Mouse (Mus musculus): ENCODE measurements around the gene Rapgef1. TPM values are rescaled to one million over a fixed set of nuclear protein-coding genes. Genes with fewer than 3 reads are reported as not detected.

The Rapgef1 gene
- polyA plus RNA-seq, 1 experiment = 2.0 TPM

- no peaks in the 10 kb centered on the region for H3K9me3 ChIP-seq (ENCODE audit: control insufficient read depth, low read length)
- no peak overlapping the region for H3K4me3 ChIP-seq (replicated peaks)
- H3K36me3 ChIP-seq (ENCODE audit: control insufficient read depth) = peaks cover 9% of the 10 kb centered on the region
- TF ChIP-seq GATA1 (IDR thresholded peaks at IDR 0.05; ENCODE audit: low read length) = no peak
- H3K4me1 ChIP-seq (ENCODE audit: control insufficient read depth) = peaks cover 3% of the 10 kb centered on the region
- no peaks in the 10 kb centered on the region for H3K27me3 ChIP-seq (ENCODE audit: control insufficient read depth)
Observed at GRCm38 (mm10) chr2:29647162-29647561, 27.6 kb downstream of the Rapgef1 start.

DNA sequence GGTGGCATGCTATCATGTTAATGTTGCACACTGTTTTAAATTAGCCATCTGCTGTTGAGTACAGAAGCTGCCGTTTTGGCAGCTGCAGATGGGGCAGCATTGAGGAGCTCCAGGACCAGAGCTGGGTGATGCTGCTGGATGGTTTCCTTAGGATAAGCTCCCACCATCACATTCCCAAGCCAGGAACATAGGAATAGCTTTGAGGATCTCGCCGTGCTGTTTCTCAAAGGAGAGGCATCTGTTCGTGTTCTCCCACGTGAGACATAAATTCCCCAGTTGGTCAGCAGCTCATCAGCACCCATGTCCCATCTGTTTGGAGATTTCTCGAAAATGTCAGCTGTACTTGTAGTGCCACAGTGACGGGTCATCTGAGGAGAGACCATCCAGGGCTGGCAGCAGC, 28.3 kb downstream of the Rapgef1 start:
- peaks cover 3% of the 10 kb centered on the region for H3K4me1 ChIP-seq (ENCODE audit: control insufficient read depth)
- H3K9me3 ChIP-seq (ENCODE audit: control insufficient read depth, low read length) = no peaks in the 10 kb centered on the region
- TF ChIP-seq GATA1 (IDR thresholded peaks at IDR 0.05; ENCODE audit: low read length) (no peak), TAL1 (IDR thresholded peaks at IDR 0.05; ENCODE audit: low read length) (no peak)
- peaks cover 9% of the 10 kb centered on the region for H3K36me3 ChIP-seq (ENCODE audit: control insufficient read depth)
- no peak overlapping the region for H3K4me3 ChIP-seq (replicated peaks)
- no peaks in the 10 kb centered on the region for H3K27me3 ChIP-seq (ENCODE audit: control insufficient read depth)

- TF ChIP-seq GATA1 (IDR thresholded peaks at IDR 0.05; ENCODE audit: low read length) (no peak), TAL1 (IDR thresholded peaks at IDR 0.05; ENCODE audit: low read length) (no peak)
- no peaks in the 10 kb centered on the region for H3K27me3 ChIP-seq (ENCODE audit: control insufficient read depth)
- no peak overlapping the region for H3K4me3 ChIP-seq (replicated peaks)
- no peaks in the 10 kb centered on the region for H3K4me1 ChIP-seq (ENCODE audit: control insufficient read depth)
- no peaks in the 10 kb centered on the region for H3K9me3 ChIP-seq (ENCODE audit: control insufficient read depth, low read length)
- peaks cover 8% of the 10 kb centered on the region for H3K36me3 ChIP-seq (ENCODE audit: control insufficient read depth)
Observed at GRCm38 (mm10) chr2:29648956-29649794, 29.7 kb downstream of the Rapgef1 start.

DNA sequence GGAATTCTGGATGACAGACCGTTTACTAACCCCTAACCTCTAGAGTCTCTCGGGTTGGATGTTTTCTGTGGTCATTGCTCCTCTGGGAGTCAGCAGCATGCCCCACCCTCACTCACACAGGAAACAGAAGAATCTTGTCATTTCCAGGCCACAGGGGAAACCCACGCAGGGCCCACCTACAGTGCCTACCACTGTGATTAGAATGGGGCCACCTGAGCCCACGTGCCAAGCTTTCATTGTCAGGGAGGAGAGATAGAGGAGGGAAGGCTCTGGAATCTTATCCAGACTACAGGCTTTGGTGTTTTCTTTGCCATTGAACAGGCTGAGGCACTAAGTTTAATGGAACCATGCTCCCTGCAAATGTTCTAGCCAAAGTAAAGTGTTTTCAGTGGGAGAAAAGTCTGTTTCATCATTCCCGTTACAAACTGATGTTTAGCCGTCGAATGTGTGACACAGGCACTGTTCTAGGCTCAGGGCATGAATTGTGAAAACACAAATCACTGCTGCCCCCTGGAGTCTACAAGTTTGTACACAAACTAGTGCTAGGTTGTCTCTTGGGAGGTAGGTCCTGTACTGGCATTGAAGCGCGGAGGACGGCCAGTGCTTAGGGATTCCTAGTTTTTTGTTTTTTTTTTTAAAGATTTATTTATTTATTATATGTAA, 30.4 kb downstream of the Rapgef1 start:
- no peaks in the 10 kb centered on the region for H3K4me1 ChIP-seq (ENCODE audit: control insufficient read depth)
- TF ChIP-seq TAL1 (IDR thresholded peaks at IDR 0.05; ENCODE audit: low read length) (no peak), GATA1 (IDR thresholded peaks at IDR 0.05; ENCODE audit: low read length) (no peak)

GRCm38 (mm10) chr2:29651876-29652275, 32.4 kb downstream of the Rapgef1 start:
- Histone ChIP-seq H3K36me3 (ENCODE audit: control insufficient read depth) (peaks cover 2% of the 10 kb centered on the region; the same call in 1 of the 2 replicates), H3K4me1 (ENCODE audit: control insufficient read depth) (no peaks in the 10 kb centered on the region), H3K9me3 (ENCODE audit: control insufficient read depth, low read length) (no peaks in the 10 kb centered on the region), H3K27me3 (ENCODE audit: control insufficient read depth) (no peaks in the 10 kb centered on the region), H3K4me3 (replicated peaks) (no peak overlapping the region)
- no peak for TF ChIP-seq GATA1 (IDR thresholded peaks at IDR 0.05; ENCODE audit: low read length)
- TF ChIP-seq TAL1 (IDR thresholded peaks at IDR 0.05; ENCODE audit: low read length) = no peak

More for the DNA sequence above, 30.4 kb downstream of the Rapgef1 start:
- H3K9me3 ChIP-seq (ENCODE audit: control insufficient read depth, low read length) = no peaks in the 10 kb centered on the region
- no peaks in the 10 kb centered on the region for H3K27me3 ChIP-seq (ENCODE audit: control insufficient read depth)
- H3K4me3 ChIP-seq (replicated peaks) = no peak overlapping the region
- H3K36me3 ChIP-seq (ENCODE audit: control insufficient read depth) = peaks cover 5% of the 10 kb centered on the region

GRCm38 (mm10) chr2:29655433-29655832, 35.9 kb downstream of the Rapgef1 start:
- Histone ChIP-seq H3K4me1 (ENCODE audit: control insufficient read depth) (no peaks in the 10 kb centered on the region; the same call in 1 of the 2 replicates), H3K9me3 (ENCODE audit: control insufficient read depth, low read length) (no peaks in the 10 kb centered on the region), H3K27me3 (ENCODE audit: control insufficient read depth) (no peaks in the 10 kb centered on the region), H3K4me3 (replicated peaks) (no peak overlapping the region), H3K36me3 (ENCODE audit: control insufficient read depth) (peaks cover 2% of the 10 kb centered on the region; the same call in 1 of the 2 replicates)
- no peak for TF ChIP-seq GATA1 (IDR thresholded peaks at IDR 0.05; ENCODE audit: low read length)
- no peak for TF ChIP-seq TAL1 (IDR thresholded peaks at IDR 0.05; ENCODE audit: low read length)

DNA sequence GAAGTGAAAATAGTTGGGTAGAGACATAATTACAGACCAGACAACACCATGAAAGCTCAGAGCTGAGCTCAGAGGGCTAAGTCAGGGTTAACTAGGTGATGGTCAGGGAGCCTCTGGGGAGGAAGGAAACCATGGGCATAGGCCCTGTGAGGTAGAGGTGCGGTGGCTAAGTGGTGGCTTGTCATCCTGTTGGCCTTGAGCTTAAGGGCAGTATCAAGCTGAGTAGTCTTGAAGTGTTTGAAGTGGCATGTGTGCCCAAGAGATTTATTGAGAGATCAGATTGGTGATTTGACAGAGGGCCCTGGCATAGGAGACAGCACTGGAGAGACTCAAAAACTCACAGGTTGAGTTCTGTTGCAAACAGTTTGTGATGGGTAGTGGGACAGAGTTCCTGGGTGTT, 36.6 kb downstream of the Rapgef1 start:
- TF ChIP-seq TAL1 (IDR thresholded peaks at IDR 0.05; ENCODE audit: low read length) (no peak), GATA1 (IDR thresholded peaks at IDR 0.05; ENCODE audit: low read length) (no peak)
- Histone ChIP-seq H3K4me1 (ENCODE audit: control insufficient read depth) (no peaks in the 10 kb centered on the region; the same call in 1 of the 2 replicates), H3K36me3 (ENCODE audit: control insufficient read depth) (peaks cover 2% of the 10 kb centered on the region; the same call in 1 of the 2 replicates), H3K27me3 (ENCODE audit: control insufficient read depth) (no peaks in the 10 kb centered on the region), H3K9me3 (ENCODE audit: control insufficient read depth, low read length) (no peaks in the 10 kb centered on the region), H3K4me3 (replicated peaks) (no peak overlapping the region)

DNA sequence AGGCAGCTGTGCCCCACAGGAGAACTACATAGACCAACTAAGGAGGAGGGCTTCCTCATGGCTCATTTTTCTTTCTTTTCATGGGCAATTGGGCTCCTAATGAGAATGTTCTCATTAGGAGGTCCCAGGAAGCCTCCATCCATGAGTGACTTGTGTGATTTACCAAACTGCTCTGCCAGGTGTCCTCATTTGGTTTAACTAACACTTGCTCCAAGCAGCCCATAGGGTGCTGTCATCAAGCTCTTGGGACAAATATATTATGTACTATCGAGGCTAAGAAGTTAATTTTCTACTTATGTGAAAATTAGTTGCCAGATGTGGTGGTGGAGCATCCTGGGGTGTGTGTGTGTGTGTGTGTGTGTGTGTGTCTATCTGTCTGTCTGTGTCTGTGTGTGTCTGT, 37.6 kb downstream of the Rapgef1 start:
- peaks cover 2% of the 10 kb centered on the region; the same call in 1 of the 2 replicates for H3K4me1 ChIP-seq (ENCODE audit: control insufficient read depth)
- H3K36me3 ChIP-seq (ENCODE audit: control insufficient read depth) = peaks cover 3% of the 10 kb centered on the region
- no peaks in the 10 kb centered on the region for H3K27me3 ChIP-seq (ENCODE audit: control insufficient read depth)
- no peak overlapping the region for H3K4me3 ChIP-seq (replicated peaks)
- H3K9me3 ChIP-seq (ENCODE audit: control insufficient read depth, low read length) = no peaks in the 10 kb centered on the region
- TF ChIP-seq TAL1 (IDR thresholded peaks at IDR 0.05; ENCODE audit: low read length) (no peak), GATA1 (IDR thresholded peaks at IDR 0.05; ENCODE audit: low read length) (no peak)

- Histone ChIP-seq H3K27me3 (ENCODE audit: control insufficient read depth) (no peaks in the 10 kb centered on the region), H3K36me3 (ENCODE audit: control insufficient read depth) (peaks cover 4% of the 10 kb centered on the region; the same call in 1 of the 2 replicates), H3K4me3 (replicated peaks) (no peak overlapping the region), H3K4me1 (ENCODE audit: control insufficient read depth) (peaks cover 18% of the 10 kb centered on the region), H3K9me3 (ENCODE audit: control insufficient read depth, low read length) (no peaks in the 10 kb centered on the region)
- TF ChIP-seq TAL1 (IDR thresholded peaks at IDR 0.05; ENCODE audit: low read length) = no peak
Observed at GRCm38 (mm10) chr2:29661751-29662191, 42.3 kb downstream of the Rapgef1 start.
